Mouse (Mus musculus): ENCODE measurements around the gene Vmn2r68.

The Vmn2r68 gene

DNA sequence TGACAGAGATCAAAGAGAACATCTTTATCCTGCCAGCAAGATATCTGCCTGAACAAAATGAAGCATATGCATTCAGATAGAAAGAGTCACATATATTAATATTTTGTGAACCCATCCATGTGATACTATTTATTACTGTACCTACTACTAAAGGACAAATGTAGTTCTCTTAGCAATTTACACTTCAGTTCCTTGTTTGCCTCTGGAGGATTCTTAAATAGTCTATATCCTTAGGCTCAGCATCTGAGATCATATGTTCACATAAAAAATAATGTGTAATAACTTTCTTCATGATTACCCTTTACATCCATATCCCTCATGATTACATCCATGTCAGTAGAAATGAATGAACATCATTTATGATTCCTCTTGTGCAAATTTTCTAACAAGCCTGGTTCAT, at the start of gene Vmn2r68:
Vmn2r68 (minus strand) TSS at position 101 of the 400 bp plus-strand sequence.
- DNase-seq (ENCODE audit: low spot score in 2 of 2): no peak

All from frontal cortex, postnatal 10 days (tissue).